Mouse (Mus musculus): ENCODE results near the gene Lgr6. TPM values are rescaled to one million over a fixed set of nuclear protein-coding genes. Genes with fewer than 3 reads are reported as not detected.

Gene Lgr6
- polyA plus RNA-seq, 1 experiment from 2014 or later: 0.35 TPM

DNA sequence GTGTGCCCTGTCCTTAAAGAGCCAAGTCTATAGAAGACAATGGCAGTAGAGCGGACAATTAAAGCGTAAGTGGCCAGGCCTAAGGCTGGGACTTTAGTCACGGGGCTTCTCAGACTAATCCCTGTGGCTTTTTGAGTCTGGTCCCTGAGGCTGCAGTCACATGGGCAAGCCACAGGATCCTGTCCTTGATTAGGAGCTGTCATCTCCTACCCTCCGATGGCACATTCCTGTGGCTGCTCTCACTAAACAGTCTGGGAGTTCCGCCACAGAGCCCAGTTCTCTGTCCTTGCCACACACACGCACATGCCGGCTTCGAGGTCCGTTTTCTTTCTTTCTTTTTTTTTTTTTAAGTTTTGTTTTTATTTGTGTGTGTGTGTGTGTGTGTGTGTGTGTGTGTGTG, 21.6 kb downstream of the Lgr6 start:
- H3K4me2 ChIP-seq (replicated peaks; ENCODE audit: low read depth): no peak overlapping the region
- 74% methylated on average over 9 of the region's 9 CpGs for WGBS
- H3K27me3 ChIP-seq (ENCODE audit: control insufficient read depth, insufficient read depth, low read length): no peaks in the 10 kb centered on the region
- no peak for DNase-seq (ENCODE audit: low spot score)
- no peaks in the 10 kb centered on the region for H3K36me3 ChIP-seq (ENCODE audit: control insufficient read depth, insufficient read depth, low read length)
- no peak for ATAC-seq (ENCODE audit: low FRiP score, low TSS enrichment)
- no peak overlapping the region for H3K9ac ChIP-seq (ENCODE audit: low read length)
- TF ChIP-seq EP300 (optimal IDR thresholded peaks at IDR 0.05) (no peak), CTCF (IDR thresholded peaks at IDR 0.05; ENCODE audit: low read depth) (no peak)
- H3K27ac ChIP-seq (replicated peaks): no peak overlapping the region
- H3K9me3 ChIP-seq (ENCODE audit: control insufficient read depth, low read length): no peaks in the 10 kb centered on the region
- H3K4me1 ChIP-seq (replicated peaks; ENCODE audit: control insufficient read depth, insufficient read depth): no peaks in the 10 kb centered on the region
- no peak overlapping the region for H3K4me3 ChIP-seq (ENCODE audit: low read depth, low read length)

DNA sequence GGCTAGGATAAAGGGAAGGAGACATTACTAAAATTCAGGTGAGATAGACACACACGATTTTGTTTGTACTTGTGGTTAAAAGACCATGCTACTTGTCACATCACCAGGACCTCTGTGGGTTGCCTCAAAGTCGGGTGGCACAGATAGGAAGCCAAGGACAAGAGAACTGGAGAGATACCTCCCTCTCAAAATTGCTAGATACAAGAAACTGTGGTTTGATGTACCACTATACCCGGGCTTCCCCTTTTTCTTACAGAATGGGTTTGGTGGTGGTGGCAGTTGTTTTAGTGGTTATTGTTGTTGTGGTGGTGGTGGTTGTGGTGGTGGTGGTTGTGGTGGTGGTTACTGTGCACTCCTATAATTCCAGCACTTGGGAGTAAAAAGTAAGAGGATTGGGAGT, 22.8 kb downstream of the Lgr6 start:
- H3K4me2 ChIP-seq (replicated peaks; ENCODE audit: low read depth): no peak overlapping the region
- H3K36me3 ChIP-seq (ENCODE audit: control insufficient read depth, insufficient read depth, low read length): no peaks in the 10 kb centered on the region
- no peaks in the 10 kb centered on the region for H3K27me3 ChIP-seq (ENCODE audit: control insufficient read depth, insufficient read depth, low read length)
- H3K27ac ChIP-seq (replicated peaks): no peak overlapping the region
- 68% methylated on average over 3 of the region's 3 CpGs for WGBS
- TF ChIP-seq EP300 (optimal IDR thresholded peaks at IDR 0.05) (no peak), CTCF (IDR thresholded peaks at IDR 0.05; ENCODE audit: low read depth) (no peak)
- ATAC-seq (ENCODE audit: low FRiP score, low TSS enrichment) (no peak), DNase-seq (ENCODE audit: low spot score) (no peak)
- no peaks in the 10 kb centered on the region for H3K9me3 ChIP-seq (ENCODE audit: control insufficient read depth, low read length)
- H3K4me1 ChIP-seq (replicated peaks; ENCODE audit: control insufficient read depth, insufficient read depth): no peaks in the 10 kb centered on the region
- H3K9ac ChIP-seq (ENCODE audit: low read length): no peak overlapping the region
- H3K4me3 ChIP-seq (ENCODE audit: low read depth, low read length): no peak overlapping the region

GRCm38 (mm10) chr1:135079021-135079420, 26.1 kb downstream of the Lgr6 start:
- Histone ChIP-seq H3K9ac (ENCODE audit: low read length) (no peak overlapping the region), H3K4me2 (replicated peaks; ENCODE audit: low read depth) (no peak overlapping the region), H3K4me1 (replicated peaks; ENCODE audit: control insufficient read depth, insufficient read depth) (no peaks in the 10 kb centered on the region), H3K9me3 (ENCODE audit: control insufficient read depth, low read length) (no peaks in the 10 kb centered on the region), H3K27me3 (ENCODE audit: control insufficient read depth, insufficient read depth, low read length) (no peaks in the 10 kb centered on the region), H3K27ac (replicated peaks) (no peak overlapping the region), H3K36me3 (ENCODE audit: control insufficient read depth, insufficient read depth, low read length) (no peaks in the 10 kb centered on the region), H3K4me3 (ENCODE audit: low read depth, low read length) (no peak overlapping the region)
- ATAC-seq (ENCODE audit: low FRiP score, low TSS enrichment) (no peak), DNase-seq (ENCODE audit: low spot score) (no peak)
- no peak for TF ChIP-seq CTCF (IDR thresholded peaks at IDR 0.05; ENCODE audit: low read depth)
- no peak for TF ChIP-seq EP300 (optimal IDR thresholded peaks at IDR 0.05)
- WGBS: 23% methylated on average over 2 of the region's 2 CpGs

- no peaks in the 10 kb centered on the region for H3K27me3 ChIP-seq (ENCODE audit: control insufficient read depth, insufficient read depth, low read length)
- H3K9me3 ChIP-seq (ENCODE audit: control insufficient read depth, low read length): no peaks in the 10 kb centered on the region
- H3K4me1 ChIP-seq (replicated peaks; ENCODE audit: control insufficient read depth, insufficient read depth): no peaks in the 10 kb centered on the region
- no peak overlapping the region for H3K4me2 ChIP-seq (replicated peaks; ENCODE audit: low read depth)
- TF ChIP-seq EP300 (optimal IDR thresholded peaks at IDR 0.05): no peak
- TF ChIP-seq CTCF (IDR thresholded peaks at IDR 0.05; ENCODE audit: low read depth): no peak
- DNase-seq (ENCODE audit: low spot score) (peak; percentile 44), ATAC-seq (ENCODE audit: low FRiP score, low TSS enrichment) (peak; percentile 69)
- no peaks in the 10 kb centered on the region for H3K36me3 ChIP-seq (ENCODE audit: control insufficient read depth, insufficient read depth, low read length)
- H3K9ac ChIP-seq (ENCODE audit: low read length): no peak overlapping the region
- no peak overlapping the region for H3K4me3 ChIP-seq (ENCODE audit: low read depth, low read length)
- 32% methylated on average over 5 of the region's 5 CpGs for WGBS
- H3K27ac ChIP-seq (replicated peaks): no peak overlapping the region
Observed at GRCm38 (mm10) chr1:135076470-135076869, 28.6 kb downstream of the Lgr6 start.

- TF ChIP-seq CTCF (IDR thresholded peaks at IDR 0.05; ENCODE audit: low read depth): no peak
- TF ChIP-seq EP300 (optimal IDR thresholded peaks at IDR 0.05): no peak
- ATAC-seq (ENCODE audit: low FRiP score, low TSS enrichment): no peak
- no peaks in the 10 kb centered on the region for H3K36me3 ChIP-seq (ENCODE audit: control insufficient read depth, insufficient read depth, low read length)
- H3K9ac ChIP-seq (ENCODE audit: low read length): no peak overlapping the region
- no peaks in the 10 kb centered on the region for H3K4me1 ChIP-seq (replicated peaks; ENCODE audit: control insufficient read depth, insufficient read depth)
- H3K9me3 ChIP-seq (ENCODE audit: control insufficient read depth, low read length): no peaks in the 10 kb centered on the region
- no peaks in the 10 kb centered on the region for H3K27me3 ChIP-seq (ENCODE audit: control insufficient read depth, insufficient read depth, low read length)
- H3K4me3 ChIP-seq (ENCODE audit: low read depth, low read length): no peak overlapping the region
- H3K27ac ChIP-seq (replicated peaks): no peak overlapping the region
- H3K4me2 ChIP-seq (replicated peaks; ENCODE audit: low read depth): no peak overlapping the region
- DNase-seq (ENCODE audit: low spot score): no peak
- WGBS: 94% methylated on average over 1 of the region's 1 CpGs
Observed at GRCm38 (mm10) chr1:135075270-135075669, 29.8 kb downstream of the Lgr6 start.

DNA sequence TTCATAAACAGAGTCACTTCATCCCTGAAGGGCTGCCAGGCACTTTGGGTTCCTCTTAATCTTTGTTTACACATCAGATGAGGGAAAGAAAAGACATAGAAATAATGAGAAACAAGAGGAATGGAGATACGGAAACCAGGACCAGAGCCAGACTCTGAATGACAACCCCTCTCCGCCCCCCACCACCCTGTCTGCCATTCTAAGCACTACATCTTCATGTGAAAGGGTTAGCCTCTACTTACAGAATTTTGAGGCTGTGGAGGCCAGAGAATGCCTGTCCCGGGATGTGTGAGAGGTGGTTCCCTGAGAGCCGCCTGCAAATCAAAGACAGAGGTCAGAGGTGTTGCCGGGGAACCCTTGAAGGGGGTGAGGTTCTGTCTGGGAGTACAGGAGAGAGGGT, 32.4 kb downstream of the Lgr6 start:
- no peak overlapping the region for H3K4me2 ChIP-seq (replicated peaks; ENCODE audit: low read depth)
- TF ChIP-seq EP300 (optimal IDR thresholded peaks at IDR 0.05) (no peak), CTCF (IDR thresholded peaks at IDR 0.05; ENCODE audit: low read depth) (no peak)
- no peak overlapping the region for H3K9ac ChIP-seq (ENCODE audit: low read length)
- no peak overlapping the region for H3K4me3 ChIP-seq (ENCODE audit: low read depth, low read length)
- no peaks in the 10 kb centered on the region for H3K4me1 ChIP-seq (replicated peaks; ENCODE audit: control insufficient read depth, insufficient read depth)
- no peak overlapping the region for H3K27ac ChIP-seq (replicated peaks)
- ATAC-seq (ENCODE audit: low FRiP score, low TSS enrichment) (no peak), DNase-seq (ENCODE audit: low spot score) (no peak)
- no peaks in the 10 kb centered on the region for H3K36me3 ChIP-seq (ENCODE audit: control insufficient read depth, insufficient read depth, low read length)
- H3K9me3 ChIP-seq (ENCODE audit: control insufficient read depth, low read length): no peaks in the 10 kb centered on the region
- no peaks in the 10 kb centered on the region for H3K27me3 ChIP-seq (ENCODE audit: control insufficient read depth, insufficient read depth, low read length)
- WGBS: 27% methylated on average over 5 of the region's 5 CpGs
